Mouse (Mus musculus) gastrocnemius, adult 2 months (tissue): ENCODE results near the gene Gng8. TPM values are rescaled to one million over a fixed set of nuclear protein-coding genes. Genes with fewer than 3 reads are reported as not detected.

Experiments used
- DNase-seq: peaks from one replicate; pipeline ENCODE4 v3.0.0; 2022
- H3K27ac ChIP-seq: fragments of 200-600 bp; 2 replicates; pipeline ENCODE4 v1.8.1; 2022; ENCODE audit warnings: mild to moderate bottlenecking
- H3K4me3 ChIP-seq: fragments of 200-600 bp; 2 replicates; pipeline ENCODE4 v1.8.1; 2022; ENCODE audit warnings: mild to moderate bottlenecking, moderate library complexity
- CTCF ChIP-seq: fragments of 200-600 bp; IDR thresholded peaks from 2 replicates; pipeline ENCODE4 v1.8.1; 2022; ENCODE audit warnings: antibody characterized with exemption, mild to moderate bottlenecking, moderate library complexity
- intact Hi-C: fragments of 180-260 bp; cut with DNase I; formaldehyde crosslinking; loops from one replicate; pipeline ENCODE4 v1.15.1; 2025
- long read RNA-seq, 2 experiments: library from polyadenylated mRNA; stranded (forward); transcript quantifications; one replicate each; pipeline ENCODE4 v2.0.0; 2021
- total RNA-seq, 2 experiments: library from RNA; stranded (reverse); gene quantifications; 2 replicates each; pipeline ENCODE4 v1.2.3; 2021

Gene Gng8
- total RNA-seq: not detected
- long read RNA-seq, experiment 1: 0 reads
- long read RNA-seq, experiment 2: 0 reads

DNA sequence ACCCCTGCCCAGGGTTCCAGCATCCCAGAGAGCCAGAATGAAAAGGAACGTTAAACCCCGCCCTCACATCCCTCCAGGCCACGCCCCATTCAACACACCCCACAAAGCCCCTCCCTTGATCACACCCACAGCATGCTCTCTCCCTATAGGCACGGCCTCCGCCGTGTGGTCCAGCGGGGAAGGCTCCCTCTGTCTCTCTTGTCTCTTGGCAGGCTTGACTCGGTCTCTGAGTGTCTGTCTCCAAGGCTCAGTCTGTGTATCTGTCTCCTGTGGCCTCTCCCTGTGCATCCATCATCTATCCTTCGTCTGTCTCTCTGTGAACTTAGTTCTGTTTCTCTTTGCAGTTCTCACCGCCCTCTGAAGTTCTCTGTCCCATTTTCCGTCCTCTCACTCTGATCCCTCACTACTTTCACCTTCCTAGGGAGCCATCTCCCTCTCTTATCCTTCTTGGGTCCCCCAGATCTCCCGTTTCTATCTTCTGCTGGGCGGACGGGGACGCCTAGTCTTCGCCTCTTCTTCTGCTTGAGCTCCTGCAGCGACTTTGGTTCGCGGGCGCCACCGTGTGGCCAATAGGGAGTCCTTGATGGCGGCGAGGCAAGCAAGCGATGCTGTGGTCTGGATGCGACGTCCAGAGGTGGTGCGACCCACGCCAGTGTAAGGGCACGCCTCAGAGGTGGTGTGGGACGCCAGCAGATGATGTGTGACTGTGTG lies at the start of gene Gng8:
Gene Gng8 (plus strand): TSS at position 146 of the 711 bp plus-strand sequence.
- Histone ChIP-seq H3K4me3 (peak within 1 kb of the TSS; percentile 66), H3K27ac (peak within 1 kb of the TSS; percentile 79)
- DNase-seq: peak; percentile 91
- TF ChIP-seq CTCF: peak; percentile 95
- intact Hi-C loops: loop anchor here (1.0 kb wide), 1 partner anchor 17 kb away; no protein-coding TSS in a partner anchor

DNA sequence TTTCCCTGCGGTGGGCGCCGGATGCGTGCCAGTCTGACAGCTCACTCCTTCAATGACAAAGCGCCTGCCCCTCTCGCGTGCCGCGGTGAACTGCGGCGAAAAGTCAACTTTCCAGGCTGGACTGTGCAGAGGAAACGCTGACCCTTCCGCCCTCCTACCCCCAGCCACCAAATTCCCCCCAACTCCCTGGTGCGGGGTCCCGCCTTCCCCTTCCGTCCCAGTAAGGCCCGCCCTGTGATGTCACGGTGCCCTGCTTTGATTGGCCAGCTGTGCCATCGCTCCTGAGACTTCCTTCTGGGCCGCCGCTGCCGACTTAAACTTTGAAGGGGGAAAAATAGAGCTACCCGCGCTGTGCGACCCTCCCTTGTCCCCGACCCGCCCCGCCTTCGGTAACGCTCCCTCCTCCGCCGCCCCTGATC lies 48.9 kb upstream of the Gng8 start, which contains the start of gene Prkd2:
Gene Prkd2 (plus strand): TSS at position 258 of the 419 bp plus-strand sequence.
- Histone ChIP-seq H3K4me3 (peak within 1 kb of the TSS; percentile 92), H3K27ac (peak within 1 kb of the TSS; percentile 93)
- TF ChIP-seq CTCF: no peak
- peak; percentile 92 for DNase-seq
- intact Hi-C loops: no loop called here

DNA sequence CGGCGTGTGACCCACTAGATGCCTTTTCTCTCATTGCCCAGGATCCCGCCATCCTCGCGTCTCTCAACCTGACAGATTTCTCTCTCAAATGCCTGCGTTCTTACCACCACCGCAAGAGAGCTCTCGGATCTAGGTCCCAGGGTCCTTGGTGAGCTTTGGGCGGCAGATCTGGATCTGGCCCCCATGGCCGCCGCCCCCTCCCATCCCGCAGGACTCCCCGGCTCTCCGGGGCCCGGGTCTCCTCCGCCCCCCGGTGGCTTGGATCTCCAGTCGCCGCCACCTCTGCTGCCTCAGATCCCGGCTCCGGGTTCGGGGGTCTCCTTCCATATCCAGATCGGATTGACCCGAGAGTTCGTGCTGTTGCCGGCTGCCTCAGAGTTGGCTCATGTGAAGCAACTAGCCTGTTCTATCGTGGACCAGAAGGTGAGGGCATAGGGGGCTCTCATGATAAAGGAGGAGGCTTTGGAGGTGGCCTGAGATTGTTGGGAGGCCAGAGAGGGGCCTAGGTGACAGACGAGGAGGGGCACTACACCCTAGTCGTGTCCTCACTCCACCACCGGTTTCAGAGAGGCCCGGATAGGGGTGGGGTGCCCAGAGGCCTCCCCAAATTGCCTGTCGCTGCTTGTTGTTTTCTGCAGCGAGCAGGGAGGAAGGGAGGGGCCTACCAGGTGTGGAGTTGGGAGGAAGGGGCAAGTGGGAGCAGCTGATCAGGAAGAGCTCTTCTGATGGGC lies 48.0 kb upstream of the Gng8 start:
- TF ChIP-seq CTCF: no peak
- H3K4me3 ChIP-seq: peak overlapping the region; percentile 92
- peak; percentile 44 for DNase-seq
- intact Hi-C loops: no loop called here
- peak overlapping the region; percentile 93 for H3K27ac ChIP-seq

DNA sequence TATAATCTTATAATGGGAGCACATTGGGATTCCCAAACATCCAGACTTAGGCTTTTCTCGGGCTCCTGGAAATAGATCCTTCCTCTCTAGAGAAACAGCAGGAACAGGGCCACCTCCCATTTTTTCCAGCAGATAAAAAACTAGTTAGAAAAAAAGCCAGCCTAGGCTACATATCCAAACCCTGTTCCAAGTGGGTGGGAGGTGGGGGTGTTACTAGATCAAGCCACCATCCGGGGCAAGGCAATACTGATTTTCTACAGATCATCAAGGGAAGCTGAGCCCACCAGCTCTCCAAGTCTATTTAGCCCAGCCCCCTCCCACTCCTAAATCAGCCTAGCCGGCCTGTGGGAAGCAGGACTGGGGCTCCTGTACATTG lies 46.9 kb upstream of the Gng8 start:
- intact Hi-C loops: no loop called here
- peak overlapping the region; percentile 93 for H3K27ac ChIP-seq
- DNase-seq: no peak
- H3K4me3 ChIP-seq: peak overlapping the region; percentile 92
- TF ChIP-seq CTCF: no peak

DNA sequence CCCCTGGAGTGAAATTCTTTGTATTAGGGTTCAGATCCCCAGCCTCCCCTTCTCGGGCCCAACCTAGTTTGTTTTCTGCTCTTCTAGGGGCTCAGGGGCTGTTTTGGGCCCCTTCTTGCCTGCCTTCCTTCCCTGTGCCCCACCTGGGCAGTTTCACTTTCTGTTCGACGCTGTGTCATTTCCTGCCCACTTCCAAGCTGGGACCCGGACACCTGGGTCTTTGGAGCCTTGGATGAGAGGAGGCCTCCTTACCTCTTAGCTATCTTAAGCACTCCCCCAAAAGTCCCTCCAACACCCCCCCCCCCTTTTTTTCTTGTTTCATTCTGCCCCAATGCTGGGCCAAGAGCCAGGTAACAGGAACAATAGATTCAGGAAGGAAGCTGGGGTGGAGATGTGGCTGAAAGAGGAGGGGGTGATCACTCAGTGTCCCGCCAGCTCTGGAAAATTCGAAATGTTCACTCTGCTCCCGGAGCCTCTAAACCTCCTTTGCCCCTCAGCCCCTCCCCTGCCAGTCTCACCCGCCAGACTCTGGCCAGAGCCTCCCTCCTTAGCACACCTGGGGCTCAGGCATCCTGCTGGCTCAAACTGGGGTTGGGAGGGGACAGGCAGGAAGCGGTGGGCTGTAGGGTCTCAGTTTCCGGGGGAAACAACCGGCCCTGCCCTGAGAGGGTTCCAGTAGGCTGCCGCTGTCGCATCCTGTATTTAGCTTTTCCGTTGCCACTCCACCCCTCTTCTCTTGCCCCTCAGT lies 46.3 kb upstream of the Gng8 start:
- intact Hi-C loops: no loop called here
- peak; percentile 45 for DNase-seq
- no peak for TF ChIP-seq CTCF
- peak overlapping the region; percentile 92 for H3K4me3 ChIP-seq
- peak overlapping the region; percentile 93 for H3K27ac ChIP-seq

DNA sequence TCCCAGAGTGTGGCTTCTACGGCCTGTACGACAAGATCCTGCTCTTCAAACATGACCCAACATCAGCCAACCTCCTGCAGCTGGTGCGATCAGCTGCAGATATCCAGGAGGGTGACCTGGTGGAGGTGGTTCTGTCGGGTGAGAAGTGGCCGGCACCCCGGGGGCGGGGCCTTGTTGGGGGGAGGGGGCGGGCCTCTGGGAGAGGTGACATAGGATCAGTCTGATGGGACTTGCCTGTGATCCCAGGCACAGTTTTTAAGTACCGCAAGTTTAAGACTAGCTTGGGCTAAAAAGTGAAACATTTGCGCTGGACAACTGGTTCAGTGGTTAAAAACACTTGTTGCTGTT lies 45.8 kb upstream of the Gng8 start:
- DNase-seq: no peak
- Histone ChIP-seq H3K27ac (peak overlapping the region; percentile 93), H3K4me3 (peak overlapping the region; percentile 92)
- intact Hi-C loops: no loop called here
- no peak for TF ChIP-seq CTCF

DNA sequence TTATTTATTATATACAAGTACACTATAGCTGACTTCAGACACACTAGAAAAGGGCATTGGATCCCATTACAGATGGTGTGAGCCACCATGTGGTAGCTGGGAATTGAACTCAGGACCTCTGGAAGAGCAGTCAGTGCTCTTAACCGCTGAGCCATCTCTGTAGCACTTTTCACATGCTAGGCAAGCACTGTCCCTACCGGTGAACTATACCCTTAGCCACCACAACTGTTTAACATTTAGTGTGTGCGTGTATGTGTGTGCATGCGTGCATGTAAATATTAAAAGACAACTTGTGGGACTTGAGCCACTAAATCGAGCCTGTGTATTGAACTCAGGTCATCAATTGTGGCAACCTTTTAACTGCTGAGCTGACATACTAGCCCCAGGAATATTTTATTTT lies 44.8 kb upstream of the Gng8 start:
- TF ChIP-seq CTCF: no peak
- no peak for DNase-seq
- Histone ChIP-seq H3K4me3 (no peak overlapping the region), H3K27ac (peak overlapping the region; percentile 93; the same call in 1 of the 2 replicates)
- intact Hi-C loops: no loop called here

DNA sequence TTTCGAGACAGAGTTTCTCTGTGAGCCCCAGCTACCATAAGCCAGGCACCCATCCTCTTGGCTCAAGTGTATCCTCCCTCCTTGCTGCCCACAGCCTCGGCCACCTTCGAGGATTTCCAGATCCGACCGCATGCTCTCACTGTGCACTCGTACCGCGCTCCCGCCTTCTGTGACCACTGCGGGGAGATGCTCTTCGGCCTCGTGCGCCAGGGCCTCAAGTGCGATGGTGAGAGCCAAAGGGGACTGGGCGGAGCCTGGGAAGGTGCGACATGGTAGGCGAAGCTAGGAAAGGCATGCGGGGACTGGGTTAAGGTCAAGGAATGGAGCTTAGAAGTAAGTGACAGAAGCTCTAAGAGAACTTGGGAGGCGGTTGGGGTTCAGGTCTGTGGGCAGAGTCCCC lies 44.1 kb upstream of the Gng8 start:
- Histone ChIP-seq H3K4me3 (no peak overlapping the region), H3K27ac (peak overlapping the region; percentile 35; the same call in 1 of the 2 replicates)
- intact Hi-C loops: no loop called here
- TF ChIP-seq CTCF: no peak
- DNase-seq: no peak

DNA sequence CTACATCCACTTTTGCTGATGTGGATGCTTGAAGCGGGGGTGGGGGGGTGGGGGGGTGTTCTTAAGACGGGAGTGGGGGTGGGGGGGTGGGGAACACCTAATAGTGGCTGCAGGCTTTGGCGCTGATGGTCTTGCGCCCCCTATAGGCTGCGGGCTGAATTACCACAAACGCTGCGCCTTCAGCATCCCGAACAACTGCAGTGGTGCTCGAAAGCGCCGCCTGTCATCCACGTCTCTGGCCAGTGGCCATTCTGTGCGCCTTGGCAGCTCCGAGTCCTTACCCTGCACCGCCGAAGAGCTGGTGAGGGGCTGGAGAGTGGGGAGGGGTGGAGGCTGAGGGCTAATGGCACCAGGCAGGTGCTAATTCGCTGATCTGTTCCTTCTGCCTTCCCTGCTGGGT lies 43.0 kb upstream of the Gng8 start:
- DNase-seq: peak; percentile 74
- peak; percentile 78 for TF ChIP-seq CTCF
- H3K27ac ChIP-seq: no peak overlapping the region
- no peak overlapping the region for H3K4me3 ChIP-seq
- intact Hi-C loops: no loop called here

DNA sequence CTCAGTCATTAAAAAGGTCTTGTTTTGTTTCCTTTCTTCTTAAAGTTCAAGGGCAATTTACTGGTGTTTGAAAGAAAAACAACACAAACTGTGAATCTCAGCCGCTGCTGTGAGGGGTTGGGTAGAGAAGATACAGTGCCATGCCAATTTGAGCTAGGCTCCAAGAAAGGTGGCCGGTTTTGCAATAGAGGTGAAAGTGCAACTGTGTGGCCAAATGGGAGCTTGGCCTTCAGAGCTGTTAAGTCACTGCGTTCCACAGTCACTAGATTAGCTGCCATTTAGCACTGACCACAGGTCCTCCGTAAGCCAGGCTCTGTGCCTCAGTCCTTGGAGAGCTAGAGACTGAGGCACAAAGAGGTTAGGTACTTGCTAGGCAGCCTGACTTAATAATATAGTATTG lies 40.0 kb upstream of the Gng8 start:
- Histone ChIP-seq H3K4me3 (no peak overlapping the region), H3K27ac (no peak overlapping the region)
- no peak for TF ChIP-seq CTCF
- DNase-seq: no peak
- intact Hi-C loops: no loop called here

DNA sequence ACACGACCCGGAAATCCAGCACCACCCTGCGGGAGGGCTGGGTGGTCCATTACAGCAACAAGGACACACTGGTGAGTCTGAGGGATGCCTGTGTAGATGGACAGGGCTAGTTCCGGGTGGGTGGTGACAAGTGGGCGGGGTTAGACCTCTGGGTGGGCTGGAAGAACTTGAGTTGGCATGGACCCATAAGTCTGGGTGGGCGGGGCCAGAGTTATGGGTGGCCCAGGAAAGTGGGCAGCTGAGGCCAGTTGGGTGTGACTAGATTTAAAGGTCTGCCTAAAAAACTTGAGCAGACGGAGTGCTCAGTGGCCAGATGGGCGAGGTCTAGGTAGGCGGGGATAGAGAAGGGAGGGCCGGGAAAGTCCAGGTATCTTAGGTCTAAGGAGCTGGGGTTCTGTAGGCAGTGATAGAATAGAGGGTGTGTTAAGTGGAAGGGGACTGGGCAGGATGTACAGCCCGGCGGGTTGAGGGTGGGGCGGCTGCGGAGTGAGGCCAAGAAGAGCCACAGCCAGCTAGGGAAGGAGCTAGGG lies 38.2 kb upstream of the Gng8 start:
- Histone ChIP-seq H3K27ac (peak overlapping the region; percentile 16; the same call in 1 of the 2 replicates), H3K4me3 (no peak overlapping the region)
- TF ChIP-seq CTCF: no peak
- intact Hi-C loops: no loop called here
- no peak for DNase-seq

DNA sequence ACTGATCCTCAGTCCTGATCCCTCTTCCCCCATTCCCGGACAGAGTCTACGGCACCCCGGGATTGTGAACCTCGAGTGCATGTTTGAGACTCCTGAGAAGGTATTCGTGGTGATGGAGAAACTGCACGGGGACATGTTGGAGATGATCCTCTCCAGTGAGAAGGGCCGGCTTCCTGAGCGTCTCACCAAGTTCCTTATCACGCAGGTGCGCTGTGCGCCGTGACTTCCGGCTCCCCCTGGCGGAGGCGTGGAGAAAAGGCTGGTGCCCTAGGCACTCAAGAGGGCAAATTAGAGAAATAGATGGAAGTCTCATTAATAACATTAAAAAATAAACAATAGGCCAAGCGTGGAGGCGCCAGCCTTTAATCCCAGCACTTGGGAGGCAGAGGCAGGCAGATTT lies 33.2 kb upstream of the Gng8 start:
- TF ChIP-seq CTCF: peak; percentile 73
- H3K4me3 ChIP-seq: no peak overlapping the region
- DNase-seq: peak; percentile 66
- no peak overlapping the region for H3K27ac ChIP-seq
- intact Hi-C loops: no loop called here
